Mouse (Mus musculus): ENCODE measurements around the gene A1cf. TPM values are rescaled to one million over a fixed set of nuclear protein-coding genes. Genes with fewer than 3 reads are reported as not detected.

A1cf gene
- polyA plus RNA-seq, 1 experiment, result not detected

DNA sequence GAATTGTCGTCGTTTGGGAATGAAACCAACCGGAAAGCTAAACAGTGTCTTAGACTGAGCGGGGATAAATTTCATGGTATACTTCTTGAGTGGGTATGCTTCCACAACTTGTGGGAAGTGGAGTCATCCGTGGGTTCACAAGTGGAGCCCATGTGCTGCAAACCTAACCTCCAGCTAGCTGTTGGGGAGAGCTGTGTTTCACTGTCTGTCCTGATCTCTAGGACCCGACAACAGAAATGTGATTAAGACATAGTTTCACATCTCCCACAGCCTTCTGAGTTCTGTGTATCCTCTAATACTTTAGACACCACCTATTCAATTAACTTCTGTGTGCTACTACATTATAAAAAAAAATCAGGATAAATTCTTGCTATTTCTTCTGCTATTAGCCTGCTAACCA is 407 bp downstream of the A1cf start:
- no peaks in the 10 kb centered on the region for H3K36me3 ChIP-seq (ENCODE audit: control insufficient read depth, insufficient read depth, low read length, poor library complexity, severe bottlenecking)
- no peak overlapping the region for H3K4me3 ChIP-seq (ENCODE audit: low read depth, low read length)
- H3K27ac ChIP-seq (ENCODE audit: insufficient read depth, low read length), result no peak overlapping the region
- no peak overlapping the region for H3K9ac ChIP-seq (ENCODE audit: low read depth, poor library complexity, severe bottlenecking)
- H3K9me3 ChIP-seq (replicated peaks; ENCODE audit: control insufficient read depth, insufficient read depth, low read length, poor library complexity, severe bottlenecking), result peaks cover 2% of the 10 kb centered on the region; the same call in 1 of the 2 replicates
- TF ChIP-seq CTCF (IDR thresholded peaks at IDR 0.05; ENCODE audit: low read depth, low read length) (no peak), POLR2A (IDR thresholded peaks at IDR 0.05; ENCODE audit: insufficient read depth, low read length) (no peak), EP300 (IDR thresholded peaks at IDR 0.05; ENCODE audit: insufficient read depth, low read depth, low read length) (no peak)
- no peaks in the 10 kb centered on the region for H3K27me3 ChIP-seq (ENCODE audit: control insufficient read depth, insufficient read depth, low read length, poor library complexity, severe bottlenecking)
- H3K4me1 ChIP-seq (ENCODE audit: control insufficient read depth, insufficient read depth, low read length), result no peaks in the 10 kb centered on the region

- TF ChIP-seq POLR2A (IDR thresholded peaks at IDR 0.05; ENCODE audit: insufficient read depth, low read length), result no peak
- TF ChIP-seq CTCF (IDR thresholded peaks at IDR 0.05; ENCODE audit: low read depth, low read length), result no peak
- no peak for TF ChIP-seq EP300 (IDR thresholded peaks at IDR 0.05; ENCODE audit: insufficient read depth, low read depth, low read length)
- Histone ChIP-seq H3K9me3 (replicated peaks; ENCODE audit: control insufficient read depth, insufficient read depth, low read length, poor library complexity, severe bottlenecking) (no peaks in the 10 kb centered on the region), H3K36me3 (ENCODE audit: control insufficient read depth, insufficient read depth, low read length, poor library complexity, severe bottlenecking) (no peaks in the 10 kb centered on the region), H3K27me3 (ENCODE audit: control insufficient read depth, insufficient read depth, low read length, poor library complexity, severe bottlenecking) (no peaks in the 10 kb centered on the region), H3K9ac (ENCODE audit: low read depth, poor library complexity, severe bottlenecking) (no peak overlapping the region), H3K4me3 (ENCODE audit: low read depth, low read length) (no peak overlapping the region), H3K27ac (ENCODE audit: insufficient read depth, low read length) (no peak overlapping the region), H3K4me1 (ENCODE audit: control insufficient read depth, insufficient read depth, low read length) (no peaks in the 10 kb centered on the region)
These were observed 2.8 kb downstream of the A1cf start for GRCm38 (mm10) chr19:31871377-31871776.

DNA sequence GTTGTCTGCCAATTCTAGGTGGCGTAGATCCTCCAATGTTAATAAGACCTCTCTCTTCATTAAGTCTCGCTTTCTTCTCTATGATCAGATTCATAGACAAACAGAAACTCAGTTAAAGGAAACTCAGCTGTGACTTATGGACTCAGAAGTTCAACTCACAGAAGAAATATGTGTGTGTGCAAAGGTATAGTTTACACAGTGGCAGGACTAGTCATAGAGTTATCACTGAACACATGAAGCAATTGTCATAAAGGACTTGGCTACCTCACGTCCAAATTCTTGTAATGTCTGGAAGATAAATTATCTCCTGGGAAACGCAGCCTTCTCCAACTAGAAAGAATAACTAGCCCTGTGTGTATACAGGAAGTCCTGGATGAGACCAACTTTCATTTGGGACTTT is 9.4 kb downstream of the A1cf start:
- Histone ChIP-seq H3K4me1 (ENCODE audit: control insufficient read depth, insufficient read depth, low read length) (no peaks in the 10 kb centered on the region), H3K36me3 (ENCODE audit: control insufficient read depth, insufficient read depth, low read length, poor library complexity, severe bottlenecking) (no peaks in the 10 kb centered on the region), H3K27me3 (ENCODE audit: control insufficient read depth, insufficient read depth, low read length, poor library complexity, severe bottlenecking) (no peaks in the 10 kb centered on the region), H3K9ac (ENCODE audit: low read depth, poor library complexity, severe bottlenecking) (no peak overlapping the region), H3K9me3 (replicated peaks; ENCODE audit: control insufficient read depth, insufficient read depth, low read length, poor library complexity, severe bottlenecking) (no peaks in the 10 kb centered on the region), H3K27ac (ENCODE audit: insufficient read depth, low read length) (no peak overlapping the region), H3K4me3 (ENCODE audit: low read depth, low read length) (no peak overlapping the region)
- no peak for TF ChIP-seq EP300 (IDR thresholded peaks at IDR 0.05; ENCODE audit: insufficient read depth, low read depth, low read length)
- no peak for TF ChIP-seq POLR2A (IDR thresholded peaks at IDR 0.05; ENCODE audit: insufficient read depth, low read length)
- TF ChIP-seq CTCF (IDR thresholded peaks at IDR 0.05; ENCODE audit: low read depth, low read length), result no peak

GRCm38 (mm10) chr19:31884594-31884993 is 16.0 kb downstream of the A1cf start:
- TF ChIP-seq POLR2A (IDR thresholded peaks at IDR 0.05; ENCODE audit: insufficient read depth, low read length), result no peak
- TF ChIP-seq EP300 (IDR thresholded peaks at IDR 0.05; ENCODE audit: insufficient read depth, low read depth, low read length), result no peak
- no peak for TF ChIP-seq CTCF (IDR thresholded peaks at IDR 0.05; ENCODE audit: low read depth, low read length)
- Histone ChIP-seq H3K36me3 (ENCODE audit: control insufficient read depth, insufficient read depth, low read length, poor library complexity, severe bottlenecking) (no peaks in the 10 kb centered on the region), H3K27me3 (ENCODE audit: control insufficient read depth, insufficient read depth, low read length, poor library complexity, severe bottlenecking) (no peaks in the 10 kb centered on the region), H3K27ac (ENCODE audit: insufficient read depth, low read length) (no peak overlapping the region), H3K9me3 (replicated peaks; ENCODE audit: control insufficient read depth, insufficient read depth, low read length, poor library complexity, severe bottlenecking) (no peaks in the 10 kb centered on the region), H3K9ac (ENCODE audit: low read depth, poor library complexity, severe bottlenecking) (no peak overlapping the region), H3K4me3 (ENCODE audit: low read depth, low read length) (no peak overlapping the region), H3K4me1 (ENCODE audit: control insufficient read depth, insufficient read depth, low read length) (no peaks in the 10 kb centered on the region)

DNA sequence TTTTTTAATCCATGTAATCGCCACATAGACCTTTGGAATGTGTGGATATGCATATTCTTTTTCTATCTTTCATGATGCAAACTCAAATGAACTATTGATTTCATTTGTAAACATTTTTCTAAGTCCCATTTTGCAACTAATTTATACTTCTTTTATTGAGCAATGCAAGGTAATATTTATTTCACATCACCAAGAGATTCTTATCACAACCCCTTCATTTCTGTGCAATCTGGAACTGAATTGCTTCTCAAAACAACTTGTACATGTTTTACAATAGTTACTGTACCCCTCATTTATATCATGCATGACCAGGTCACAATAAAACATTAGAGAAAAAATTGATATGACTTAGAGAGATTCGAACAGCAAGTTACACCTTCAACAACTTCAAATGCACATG is 18.7 kb downstream of the A1cf start:
- Histone ChIP-seq H3K36me3 (ENCODE audit: control insufficient read depth, insufficient read depth, low read length, poor library complexity, severe bottlenecking) (no peaks in the 10 kb centered on the region), H3K9me3 (replicated peaks; ENCODE audit: control insufficient read depth, insufficient read depth, low read length, poor library complexity, severe bottlenecking) (no peaks in the 10 kb centered on the region), H3K9ac (ENCODE audit: low read depth, poor library complexity, severe bottlenecking) (no peak overlapping the region), H3K4me3 (ENCODE audit: low read depth, low read length) (no peak overlapping the region), H3K27ac (ENCODE audit: insufficient read depth, low read length) (no peak overlapping the region), H3K4me1 (ENCODE audit: control insufficient read depth, insufficient read depth, low read length) (no peaks in the 10 kb centered on the region), H3K27me3 (ENCODE audit: control insufficient read depth, insufficient read depth, low read length, poor library complexity, severe bottlenecking) (no peaks in the 10 kb centered on the region)
- TF ChIP-seq POLR2A (IDR thresholded peaks at IDR 0.05; ENCODE audit: insufficient read depth, low read length) (no peak), CTCF (IDR thresholded peaks at IDR 0.05; ENCODE audit: low read depth, low read length) (no peak), EP300 (IDR thresholded peaks at IDR 0.05; ENCODE audit: insufficient read depth, low read depth, low read length) (no peak)

DNA sequence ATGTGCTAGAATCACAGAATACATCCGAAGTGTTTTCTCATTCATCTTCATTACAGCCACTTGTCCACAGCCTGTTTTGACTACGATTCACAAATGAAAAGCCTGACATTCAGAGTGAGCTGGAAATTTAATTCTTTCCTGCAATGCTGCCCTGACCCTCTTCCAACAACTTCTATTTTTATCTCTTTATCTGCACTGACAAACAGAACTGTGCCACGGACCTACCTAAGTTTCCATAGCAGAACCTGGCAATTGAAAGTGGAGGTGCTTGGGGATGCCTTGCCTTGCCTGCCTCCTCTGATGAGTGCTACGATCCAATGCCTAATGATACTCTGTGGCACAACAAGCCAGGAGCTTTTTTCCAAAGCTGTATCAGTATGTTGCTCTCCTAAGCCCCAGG is 21.4 kb downstream of the A1cf start:
- H3K36me3 ChIP-seq (ENCODE audit: control insufficient read depth, insufficient read depth, low read length, poor library complexity, severe bottlenecking), result no peaks in the 10 kb centered on the region
- no peak overlapping the region for H3K27ac ChIP-seq (ENCODE audit: insufficient read depth, low read length)
- H3K4me1 ChIP-seq (ENCODE audit: control insufficient read depth, insufficient read depth, low read length), result no peaks in the 10 kb centered on the region
- no peak overlapping the region for H3K4me3 ChIP-seq (ENCODE audit: low read depth, low read length)
- H3K9ac ChIP-seq (ENCODE audit: low read depth, poor library complexity, severe bottlenecking), result no peak overlapping the region
- TF ChIP-seq CTCF (IDR thresholded peaks at IDR 0.05; ENCODE audit: low read depth, low read length) (no peak), POLR2A (IDR thresholded peaks at IDR 0.05; ENCODE audit: insufficient read depth, low read length) (no peak), EP300 (IDR thresholded peaks at IDR 0.05; ENCODE audit: insufficient read depth, low read depth, low read length) (no peak)
- H3K27me3 ChIP-seq (ENCODE audit: control insufficient read depth, insufficient read depth, low read length, poor library complexity, severe bottlenecking), result no peaks in the 10 kb centered on the region
- H3K9me3 ChIP-seq (replicated peaks; ENCODE audit: control insufficient read depth, insufficient read depth, low read length, poor library complexity, severe bottlenecking), result no peaks in the 10 kb centered on the region

Measured in ES-Bruce4 (cell line).